Mouse (Mus musculus) intestine, embryonic 15.5 days (tissue): ENCODE data around the gene Polrmt. TPM values are rescaled to one million over a fixed set of nuclear protein-coding genes. Genes with fewer than 3 reads are reported as not detected.
"Not testable (repeated sequence)": the region's sequence is repeated elsewhere in the genome, so short reads cannot be mapped to it uniquely, and the experiment has no call there.

Experiments used
- ATAC-seq: fragments of 200-750 bp; cut with Nextera tagmentation; 2 replicates; pipeline ENCODE4 v1.8.0; 2017; ENCODE audit warnings: moderate TSS enrichment, moderate library complexity
- H3K27ac ChIP-seq: fragments of 300-500 bp; sonication (generic); 2 replicates; pipeline ENCODE4 v1.5.1; 2015; ENCODE audit warnings: mild to moderate bottlenecking, inconsistent platforms
- H3K27me3 ChIP-seq: fragments of 300-500 bp; sonication (generic); replicated peaks from 2 replicates; pipeline ENCODE4 v1.6.1; 2015; ENCODE audit warnings: inconsistent platforms
- H3K36me3 ChIP-seq: fragments of 300-500 bp; sonication (generic); 2 replicates; pipeline ENCODE4 v1.6.1; 2015; ENCODE audit warnings: inconsistent platforms
- H3K4me1 ChIP-seq: fragments of 300-500 bp; sonication (generic); replicated peaks from 2 replicates; pipeline ENCODE4 v1.6.1; 2015; ENCODE audit warnings: inconsistent platforms
- H3K4me2 ChIP-seq: fragments of 300-500 bp; sonication (generic); replicated peaks from 2 replicates; pipeline ENCODE4 v1.6.1; 2015; ENCODE audit warnings: mild to moderate bottlenecking, inconsistent platforms
- H3K4me3 ChIP-seq: fragments of 300-500 bp; sonication (generic); replicated peaks from 2 replicates; pipeline ENCODE4 v1.5.1; 2015; ENCODE audit warnings: inconsistent platforms
- H3K9ac ChIP-seq: fragments of 300-500 bp; sonication (generic); 2 replicates; pipeline ENCODE4 v1.6.1; 2015; ENCODE audit warnings: inconsistent platforms
- H3K9me3 ChIP-seq: fragments of 300-500 bp; sonication (generic); 2 replicates; pipeline ENCODE4 v1.6.1; 2016; ENCODE audit warnings: inconsistent platforms
- WGBS: fragments of 180-500 bp; shearing (Covaris S2); methylation state at CpG from one replicate; pipeline ENCODE4 v1.1.7; 2015; 5-methylcytosine and 5-hydroxymethylcytosine counted together
- polyA plus RNA-seq: library from polyadenylated mRNA; unstranded; fragments of >200 nt; fragmentation: Nextera tagmentation; extraction: Ambion mirVana; gene quantifications from 2 replicates; pipeline ENCODE4 v1.2.1, GENCODE M21; 2015

The Polrmt gene
- polyA plus RNA-seq, 1 experiment from 2014 or later = 37.8 TPM

GRCm38 (mm10) chr10:79702970-79703369, 43.4 kb downstream of the Polrmt start:
- H3K9me3 ChIP-seq, H3K4me3 ChIP-seq, H3K36me3 ChIP-seq, ATAC-seq, H3K27ac ChIP-seq, H3K9ac ChIP-seq, H3K27me3 ChIP-seq, H3K4me2 ChIP-seq: not testable (repeated sequence)
- WGBS = 85% methylated on average over 4 of the region's 4 CpGs
- H3K4me1 ChIP-seq = peaks cover 42% of the 10 kb centered on the region

DNA sequence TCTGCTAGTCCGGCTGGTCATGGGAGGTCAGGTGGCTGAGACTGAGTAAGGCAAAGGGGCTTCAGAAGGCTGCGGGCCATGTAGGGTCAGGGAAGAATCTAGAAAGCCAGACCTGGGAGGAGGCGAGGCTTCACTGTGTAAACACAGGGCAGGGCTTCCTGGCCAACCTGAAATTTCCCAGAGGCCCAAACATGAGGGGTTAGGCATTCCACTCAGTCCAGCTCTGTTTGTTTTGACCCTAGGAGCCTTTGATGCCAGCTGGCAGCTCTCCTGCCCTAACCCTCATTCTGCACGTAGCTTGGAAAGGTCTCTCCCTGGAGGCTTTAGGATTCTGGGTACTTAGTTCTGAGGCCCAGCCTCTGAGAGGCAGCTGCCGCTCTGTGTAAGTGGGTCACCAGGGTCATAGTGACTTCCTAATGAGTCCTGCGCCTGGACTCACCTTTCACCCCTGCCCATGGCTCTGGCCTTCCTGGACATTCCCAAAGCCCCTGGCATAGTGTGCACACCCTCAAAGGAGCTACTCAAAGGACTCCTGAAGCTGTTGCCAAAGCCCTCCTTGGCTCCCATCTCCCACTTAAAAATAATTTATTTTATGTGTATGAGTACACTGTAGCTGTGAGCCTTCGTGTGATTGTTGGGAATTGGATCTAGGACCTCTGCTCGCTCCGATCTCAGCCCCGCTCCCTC, 44.8 kb downstream of the Polrmt start:
- Histone ChIP-seq H3K36me3 (no peaks in the 10 kb centered on the region), H3K4me2 (no peak overlapping the region), H3K27ac (peak overlapping the region; percentile 52), H3K9ac (no peak overlapping the region), H3K4me1 (peaks cover 36% of the 10 kb centered on the region), H3K4me3 (no peak overlapping the region), H3K27me3 (no peaks in the 10 kb centered on the region), H3K9me3 (no peaks in the 10 kb centered on the region)
- WGBS = 32% methylated on average over 10 of the region's 10 CpGs
- peak; percentile 5; the same call in 1 of the 2 replicates for ATAC-seq

GRCm38 (mm10) chr10:79700676-79701075, 45.7 kb downstream of the Polrmt start:
- H3K27ac ChIP-seq = peak overlapping the region; percentile 52
- H3K27me3 ChIP-seq = no peaks in the 10 kb centered on the region
- H3K4me2 ChIP-seq = no peak overlapping the region
- no peak overlapping the region for H3K9ac ChIP-seq
- no peaks in the 10 kb centered on the region for H3K36me3 ChIP-seq
- peaks cover 36% of the 10 kb centered on the region for H3K4me1 ChIP-seq
- 31% methylated on average over 7 of the region's 7 CpGs for WGBS
- H3K9me3 ChIP-seq = no peaks in the 10 kb centered on the region
- H3K4me3 ChIP-seq = no peak overlapping the region
- no peak for ATAC-seq

- H3K4me1 ChIP-seq = peaks cover 32% of the 10 kb centered on the region
- no peaks in the 10 kb centered on the region for H3K36me3 ChIP-seq
- no peak overlapping the region for H3K27ac ChIP-seq
- H3K4me3 ChIP-seq = no peak overlapping the region
- H3K27me3 ChIP-seq = no peaks in the 10 kb centered on the region
- H3K4me2 ChIP-seq = no peak overlapping the region
- H3K9ac ChIP-seq = no peak overlapping the region
- no peaks in the 10 kb centered on the region for H3K9me3 ChIP-seq
- ATAC-seq = no peak
- 93% methylated on average over 6 of the region's 6 CpGs for WGBS
These were observed 47.9 kb downstream of the Polrmt start for GRCm38 (mm10) chr10:79698459-79698858.

GRCm38 (mm10) chr10:79697916-79698315, 48.5 kb downstream of the Polrmt start:
- peak overlapping the region; percentile 87 for H3K27ac ChIP-seq
- H3K4me3 ChIP-seq = no peak overlapping the region
- no peaks in the 10 kb centered on the region for H3K27me3 ChIP-seq
- H3K36me3 ChIP-seq = no peaks in the 10 kb centered on the region
- 0 out of 2 replicates have a peak, but pooled peaks have one; percentile 9 for ATAC-seq
- H3K9me3 ChIP-seq = no peaks in the 10 kb centered on the region
- H3K4me1 ChIP-seq = peaks cover 32% of the 10 kb centered on the region
- H3K4me2 ChIP-seq = no peak overlapping the region
- WGBS = 54% methylated on average over 6 of the region's 6 CpGs
- H3K9ac ChIP-seq = no peak overlapping the region

DNA sequence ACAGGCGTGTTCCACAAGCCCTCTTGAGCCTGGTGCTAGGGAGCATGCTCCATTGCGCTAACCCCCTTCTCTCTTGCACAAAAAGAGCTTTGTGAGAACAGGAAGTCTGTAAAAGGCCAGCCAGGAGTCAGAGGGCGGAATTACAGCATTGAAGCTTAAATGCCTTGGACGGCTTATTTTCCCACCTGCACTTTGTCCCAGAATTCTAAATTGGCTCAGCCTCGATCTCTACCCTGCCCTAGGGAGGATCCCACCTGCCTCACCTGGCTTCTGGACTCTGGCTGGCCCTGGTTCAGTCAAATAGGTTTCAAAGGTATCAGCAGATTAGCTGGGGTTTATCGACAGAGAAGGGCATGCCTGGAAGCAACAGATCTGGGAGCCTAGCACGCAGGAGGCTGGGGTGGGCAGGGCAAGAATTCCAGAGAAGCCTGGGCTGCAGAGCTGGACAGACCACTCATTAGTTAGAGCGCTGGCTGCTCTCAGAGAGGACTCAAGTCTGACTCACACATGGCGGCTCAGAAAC, 50.2 kb downstream of the Polrmt start:
- Histone ChIP-seq H3K4me3 (no peak overlapping the region), H3K9ac (peak overlapping the region; percentile 13; the same call in 1 of the 2 replicates), H3K27ac (peak overlapping the region; percentile 87), H3K4me2 (peak overlapping the region; percentile 18), H3K36me3 (no peaks in the 10 kb centered on the region), H3K27me3 (no peaks in the 10 kb centered on the region), H3K4me1 (peaks cover 26% of the 10 kb centered on the region), H3K9me3 (no peaks in the 10 kb centered on the region)
- peak; percentile 84 for ATAC-seq
- 26% methylated on average over 9 of the region's 9 CpGs for WGBS

GRCm38 (mm10) chr10:79695231-79696128, 50.9 kb downstream of the Polrmt start:
- Histone ChIP-seq H3K4me1 (peaks cover 24% of the 10 kb centered on the region), H3K4me2 (peak overlapping the region; percentile 18), H3K9ac (peak overlapping the region; percentile 13; the same call in 1 of the 2 replicates), H3K4me3 (no peak overlapping the region), H3K36me3 (no peaks in the 10 kb centered on the region), H3K9me3 (no peaks in the 10 kb centered on the region), H3K27me3 (no peaks in the 10 kb centered on the region), H3K27ac (peak overlapping the region; percentile 87)
- WGBS = 50% methylated on average over 13 of the region's 13 CpGs
- ATAC-seq = peak; percentile 47

DNA sequence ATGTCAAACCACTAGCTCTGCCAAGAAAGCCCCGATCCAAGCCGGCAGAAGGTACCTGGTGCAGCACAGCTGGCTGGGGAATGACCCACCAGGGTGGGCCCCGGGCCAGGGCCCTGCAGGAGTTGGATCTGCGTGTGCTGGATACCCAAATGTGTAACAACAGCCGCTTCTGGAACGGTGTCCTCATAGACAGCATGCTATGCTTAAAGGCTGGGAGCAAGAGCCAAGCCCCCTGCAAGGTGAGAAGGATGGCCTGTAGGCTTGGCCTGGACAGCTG, 52.1 kb downstream of the Polrmt start:
- Histone ChIP-seq H3K36me3 (peaks cover under 1% of the 10 kb centered on the region; the same call in 1 of the 2 replicates), H3K27me3 (no peaks in the 10 kb centered on the region), H3K9ac (no peak overlapping the region), H3K4me3 (no peak overlapping the region), H3K27ac (no peak overlapping the region), H3K4me1 (peaks cover 24% of the 10 kb centered on the region), H3K4me2 (no peak overlapping the region), H3K9me3 (no peaks in the 10 kb centered on the region)
- 83% methylated on average over 6 of the region's 6 CpGs for WGBS
- no peak for ATAC-seq

GRCm38 (mm10) chr10:79693580-79694378, 52.6 kb downstream of the Polrmt start:
- no peaks in the 10 kb centered on the region for H3K27me3 ChIP-seq
- H3K4me2 ChIP-seq = no peak overlapping the region
- no peak overlapping the region for H3K4me3 ChIP-seq
- H3K9me3 ChIP-seq = no peaks in the 10 kb centered on the region
- no peak overlapping the region for H3K27ac ChIP-seq
- peaks cover 6% of the 10 kb centered on the region; the same call in 1 of the 2 replicates for H3K36me3 ChIP-seq
- ATAC-seq = no peak
- WGBS = 73% methylated on average over 12 of the region's 12 CpGs
- H3K4me1 ChIP-seq = peaks cover 24% of the 10 kb centered on the region
- no peak overlapping the region for H3K9ac ChIP-seq

- Histone ChIP-seq H3K9me3 (no peaks in the 10 kb centered on the region), H3K36me3 (peaks cover 21% of the 10 kb centered on the region), H3K9ac (no peak overlapping the region), H3K4me1 (peaks cover 17% of the 10 kb centered on the region), H3K4me3 (no peak overlapping the region), H3K27ac (no peak overlapping the region), H3K4me2 (no peak overlapping the region), H3K27me3 (no peaks in the 10 kb centered on the region)
- no peak for ATAC-seq
- WGBS = 97% methylated on average over 2 of the region's 2 CpGs
These were observed 54.3 kb downstream of the Polrmt start for GRCm38 (mm10) chr10:79691986-79692548.

GRCm38 (mm10) chr10:79689178-79689577, 57.2 kb downstream of the Polrmt start:
- H3K4me2 ChIP-seq = no peak overlapping the region
- no peak overlapping the region for H3K9ac ChIP-seq
- no peak overlapping the region for H3K4me3 ChIP-seq
- ATAC-seq = no peak
- peaks cover 43% of the 10 kb centered on the region for H3K36me3 ChIP-seq
- H3K27me3 ChIP-seq = no peaks in the 10 kb centered on the region
- 85% methylated on average over 3 of the region's 3 CpGs for WGBS
- peaks cover 2% of the 10 kb centered on the region for H3K4me1 ChIP-seq
- no peak overlapping the region for H3K27ac ChIP-seq
- H3K9me3 ChIP-seq = no peaks in the 10 kb centered on the region
